Mouse (Mus musculus): Measurements from ENCODE around the gene Ccl8.

DNA sequence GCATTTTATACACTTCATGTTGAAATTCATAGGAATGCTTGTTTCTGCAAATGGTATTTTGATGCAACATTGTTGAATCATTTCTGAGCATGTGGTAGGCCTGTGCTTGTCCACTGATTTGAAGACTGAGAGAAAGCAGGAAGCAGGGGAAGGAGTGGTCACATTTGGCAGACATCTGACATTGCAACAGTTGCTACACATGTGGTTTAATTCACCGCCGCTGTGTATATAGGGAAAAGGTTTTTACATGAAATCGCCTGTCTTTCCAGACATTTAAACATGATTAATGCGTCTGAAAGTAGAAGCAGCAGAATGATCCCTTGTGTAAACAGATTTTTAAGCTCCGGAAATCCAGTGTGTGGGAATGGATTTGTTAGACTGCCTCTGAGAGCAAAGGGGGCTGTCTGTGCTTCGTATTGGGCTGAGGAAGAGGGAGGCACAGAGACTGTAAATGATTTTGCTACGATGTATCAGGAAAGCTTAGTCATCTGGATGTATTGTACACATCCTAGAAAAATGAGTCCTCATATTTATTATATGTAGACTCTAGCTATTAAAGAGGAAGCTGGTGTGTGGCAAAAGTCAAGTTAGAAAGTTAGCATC lies 24.6 kb downstream of the Ccl8 start:
- no peak for TF ChIP-seq CTCF (IDR thresholded peaks at IDR 0.05; ENCODE audit: extremely low read depth, insufficient read depth, insufficient read length, insufficient replicate concordance)
- TF ChIP-seq POLR2A (IDR thresholded peaks at IDR 0.05; ENCODE audit: low read depth, low read length): no peak

Measured in spleen, adult 2 months (tissue).